Mouse (Mus musculus): ENCODE data around the gene Wfdc8.
"Not testable (repeated sequence)": the region's sequence is repeated elsewhere in the genome, so short reads cannot be mapped to it uniquely, and the experiment has no call there.

Gene Wfdc8

GRCm38 (mm10) chr2:164613471-164613870, at the start of gene Wfdc8, which contains the start of gene Wfdc6b:
Gene Wfdc8, minus strand, starts transcription at chr2:164613626.
Gene Wfdc6b, plus strand, starts transcription at chr2:164613522.
- not testable (repeated sequence) for DNase-seq (ENCODE audit: extremely low read depth, low read depth, low spot score)

GRCm38 (mm10) chr2:164656483-164656882, 43.1 kb upstream of the Wfdc8 start, which contains the start of gene Wfdc9:
Gene Wfdc9, minus strand, starts transcription at chr2:164656583.
- DNase-seq (ENCODE audit: extremely low read depth, low read depth, low spot score), result no peak

- DNase-seq (ENCODE audit: extremely low read depth, low read depth, low spot score), result no peak
Measured at GRCm38 (mm10) chr2:164655858-164656257, 42.4 kb upstream of the Wfdc8 start, which contains the start of gene Wfdc10. Gene Wfdc10, plus strand, starts transcription at chr2:164656046.

- DNase-seq (ENCODE audit: extremely low read depth, low read depth, low spot score), result no peak
Measured at GRCm38 (mm10) chr2:164641881-164642673, 28.7 kb upstream of the Wfdc8 start.

GRCm38 (mm10) chr2:164641129-164641528, 27.7 kb upstream of the Wfdc8 start:
- no peak for DNase-seq (ENCODE audit: extremely low read depth, low read depth, low spot score)

- DNase-seq (ENCODE audit: extremely low read depth, low read depth, low spot score), result no peak
Measured at GRCm38 (mm10) chr2:164638696-164639095, 25.3 kb upstream of the Wfdc8 start, which contains the start of gene Wfdc16. Gene Wfdc16, minus strand, starts transcription at chr2:164638796.

- DNase-seq (ENCODE audit: extremely low read depth, low read depth, low spot score), result no peak
Measured at GRCm38 (mm10) chr2:164635266-164635665, 21.8 kb upstream of the Wfdc8 start.

GRCm38 (mm10) chr2:164621775-164622174, 8.3 kb upstream of the Wfdc8 start:
- no peak for DNase-seq (ENCODE audit: extremely low read depth, low read depth, low spot score)

- DNase-seq (ENCODE audit: extremely low read depth, low read depth, low spot score), result no peak
Measured at GRCm38 (mm10) chr2:164619050-164619449, 5.6 kb upstream of the Wfdc8 start.

- no peak for DNase-seq (ENCODE audit: extremely low read depth, low read depth, low spot score)
Measured at GRCm38 (mm10) chr2:164615386-164615785, 2.0 kb upstream of the Wfdc8 start.

GRCm38 (mm10) chr2:164608781-164609180, 4.6 kb downstream of the Wfdc8 start:
- DNase-seq (ENCODE audit: extremely low read depth, low read depth, low spot score), result no peak

GRCm38 (mm10) chr2:164604411-164604810, 9.0 kb downstream of the Wfdc8 start:
- no peak for DNase-seq (ENCODE audit: extremely low read depth, low read depth, low spot score)

- DNase-seq (ENCODE audit: extremely low read depth, low read depth, low spot score), result no peak
Measured at GRCm38 (mm10) chr2:164603482-164603881, 9.9 kb downstream of the Wfdc8 start.

- DNase-seq (ENCODE audit: extremely low read depth, low read depth, low spot score), result no peak
Measured at GRCm38 (mm10) chr2:164600179-164600578, 13.2 kb downstream of the Wfdc8 start.

GRCm38 (mm10) chr2:164593494-164593893, 19.9 kb downstream of the Wfdc8 start, which contains the start of gene Eppin:
Gene Eppin, minus strand, starts transcription at chr2:164593594.
- no peak for DNase-seq (ENCODE audit: extremely low read depth, low read depth, low spot score)

- DNase-seq (ENCODE audit: extremely low read depth, low read depth, low spot score), result no peak
Measured at GRCm38 (mm10) chr2:164592014-164592413, 21.4 kb downstream of the Wfdc8 start.

GRCm38 (mm10) chr2:164585025-164585725, 28.3 kb downstream of the Wfdc8 start, which contains the start of gene Wfdc6a:
Gene Wfdc6a, minus strand, starts transcription at chr2:164585447.
- DNase-seq (ENCODE audit: extremely low read depth, low read depth, low spot score), result not testable (repeated sequence)

GRCm38 (mm10) chr2:164573359-164573758, 40.1 kb downstream of the Wfdc8 start, which contains the start of gene Spint3:
Gene Spint3, minus strand, starts transcription at chr2:164573459.
- not testable (repeated sequence) for DNase-seq (ENCODE audit: extremely low read depth, low read depth, low spot score)

GRCm38 (mm10) chr2:164567460-164567859, 46.0 kb downstream of the Wfdc8 start:
- DNase-seq (ENCODE audit: extremely low read depth, low read depth, low spot score), result no peak

GRCm38 (mm10) chr2:164566997-164567396, 46.4 kb downstream of the Wfdc8 start:
- no peak for DNase-seq (ENCODE audit: extremely low read depth, low read depth, low spot score)

- DNase-seq (ENCODE audit: extremely low read depth, low read depth, low spot score), result no peak
Measured at GRCm38 (mm10) chr2:164564346-164564745, 49.1 kb downstream of the Wfdc8 start.

Data from fat pad, adult 2 months (tissue).